In the genomic region with DNA sequence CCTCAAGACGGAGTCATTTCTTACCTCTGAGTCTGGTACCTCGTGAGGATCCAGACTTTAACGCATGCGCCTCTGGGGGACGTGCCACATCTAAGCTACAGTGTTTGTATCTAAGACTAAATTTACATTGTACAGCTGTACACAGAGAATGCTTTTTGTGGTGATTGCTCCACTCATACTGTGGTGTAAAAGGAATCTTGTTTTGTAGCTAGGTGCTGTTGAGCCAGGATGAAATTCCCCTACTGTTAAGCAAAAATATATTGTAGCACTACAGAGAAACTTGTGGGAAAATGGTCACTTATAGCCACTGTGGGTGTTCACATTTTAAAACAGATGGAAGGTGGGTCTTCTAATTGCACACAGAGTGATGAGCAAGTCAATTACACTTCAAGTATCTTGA, we compare ENCODE assay signal across 17 mouse cellular contexts.
DNase-seq lines count a peak whose midpoint lies in the region; ATAC-seq lines count a peak whose summit lies in the region.
"Had no signal": no experiment of that assay in that cellular context is flagged by ENCODE, and none has a peak within 500 bp of the region (broad histone marks: within the 10 kb centered on the region; RNA-seq: fewer than 3 reads in every experiment).

No protein-coding gene starts in this region.

- ATAC-seq in frontal cortex, adult (ENCODE audit: low TSS enrichment) = peak; percentile 89
- ATAC-seq: forebrain, embryonic 13.5 days; forebrain, embryonic 16.5 days had no signal

- no peak for DNase-seq in frontal cortex, postnatal 10 days (ENCODE audit: low spot score in 2 of 2)
- DNase-seq in right cerebral cortex, adult 18-20 months = peak; percentile 6
- no peak for DNase-seq in right cerebral cortex, postnatal 10 days (ENCODE audit: low spot score in 2 of 2)
- DNase-seq in brain, adult 2 months (ENCODE audit: low read depth, low spot score) = peak; percentile 38
- DNase-seq in telencephalon, adult 2 months (ENCODE audit: low read depth, low spot score) = peak; percentile 36
- no peak for DNase-seq in layer of hippocampus, adult 9-10 months (ENCODE audit: low spot score)
- DNase-seq: adrenal gland, adult 2 months; adrenal gland, postnatal 10 days; adrenal gland, postnatal 25 days; cerebellum, adult 11-12 months; cerebellum, adult 2 months; cerebellum, adult 9-10 months; cerebellum, postnatal 10 days; cerebellum, postnatal 25 days had no signal

Comparison
In these comparisons a context has a peak if more than half of its experiments do, and no peak if none do; other contexts are left out.
1. DNase-seq: peak in right cerebral cortex, adult 18-20 months (single experiment), brain, adult 2 months (single experiment) and telencephalon, adult 2 months (single experiment); none in frontal cortex, postnatal 10 days (0 of 2), right cerebral cortex, postnatal 10 days (0 of 2) and layer of hippocampus, adult 9-10 months (single experiment).